8 mouse cellular contexts compared by ENCODE assay signal in the genomic region with DNA sequence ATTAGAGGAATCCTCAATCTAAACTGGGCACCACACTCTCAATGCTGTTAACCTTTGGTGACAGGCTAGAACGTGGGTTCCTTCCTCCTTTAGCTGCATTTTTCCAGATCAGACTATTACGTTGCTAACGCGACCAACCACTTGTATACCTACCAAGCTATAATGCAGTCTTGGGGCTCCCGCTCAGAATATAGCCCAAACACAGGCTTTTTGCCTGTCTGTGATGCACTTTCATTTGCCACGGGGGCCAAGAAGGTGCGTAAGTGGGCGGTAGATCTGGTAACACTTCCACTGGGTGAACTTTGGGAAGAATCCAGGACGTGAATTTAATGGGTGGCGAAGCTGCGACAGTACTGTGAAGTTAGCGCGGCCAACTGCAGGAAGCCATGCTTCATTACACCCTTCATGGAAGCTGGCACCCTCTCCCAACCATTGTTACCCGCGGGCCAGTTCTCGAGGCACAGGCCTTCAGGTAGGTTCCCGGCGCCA. TPM values are rescaled to one million over a fixed set of nuclear protein-coding genes. Genes with fewer than 3 reads are reported as not detected.
DNase-seq lines count a peak whose midpoint lies in the region; ATAC-seq and TF ChIP-seq lines count a peak whose summit lies in the region.

No protein-coding gene starts in this region.

- under 1% methylated on average over 18 of the region's 18 CpGs for WGBS in embryonic facial prominence, embryonic 15.5 days
- under 1% methylated on average over 18 of the region's 18 CpGs for WGBS in heart, embryonic 14.5 days
- 0% methylated on average over 18 of the region's 18 CpGs for WGBS in liver, embryonic 16.5 days (ENCODE audit: insufficient replicate concordance)
- under 1% methylated on average over 18 of the region's 18 CpGs for WGBS in neural tube, embryonic 11.5 days

- dilution Hi-C loops in CH12.LX (cut with MboI; ENCODE audit: extremely low pct_ligation_motif_present, extremely low pct_unique_long_range_greater_than_20kb, low sequenced_read_pairs), result no loop called here

- H3K9me3 ChIP-seq in CH12.LX (replicated peaks; ENCODE audit: low read length), result no peaks in the 10 kb centered on the region
- H3K9me3 ChIP-seq in embryonic facial prominence, embryonic 15.5 days (replicated peaks), result no peaks in the 10 kb centered on the region
- H3K9me3 ChIP-seq in heart, embryonic 14.5 days (ENCODE audit: control insufficient read depth, low read length), result no peaks in the 10 kb centered on the region
- no peaks in the 10 kb centered on the region for H3K9me3 ChIP-seq in liver, embryonic 16.5 days (replicated peaks; ENCODE audit: control insufficient read depth, low read length)
- H3K9me3 ChIP-seq in neural tube, embryonic 11.5 days (ENCODE audit: control insufficient read depth, low read length), result no peaks in the 10 kb centered on the region

- H3K79me2 ChIP-seq in CH12.LX (replicated peaks; ENCODE audit: control insufficient read depth, extremely low read depth, insufficient read depth, poor library complexity, severe bottlenecking), result peaks cover 34% of the 10 kb centered on the region

- H3K4me3 ChIP-seq in CH12.LX (replicated peaks in 1 of 3; ENCODE audit: low read depth in 2 of 3, low read length in 2 of 3, poor library complexity in 1 of 3), result peak overlapping the region; percentile 76 to 98 (median 82)
- peak overlapping the region; percentile 85 for H3K4me3 ChIP-seq in embryonic facial prominence, embryonic 15.5 days (replicated peaks)
- peak overlapping the region; percentile 64 to 92 for H3K4me3 ChIP-seq in heart, embryonic 14.5 days (ENCODE audit: control insufficient read depth in 1 of 2, insufficient read depth in 1 of 2, low read depth in 1 of 2, low read length in 2 of 2)
- peak overlapping the region; percentile 98 for H3K4me3 ChIP-seq in liver, embryonic 16.5 days (ENCODE audit: low read depth, low read length)
- peak overlapping the region; percentile 78 for H3K4me3 ChIP-seq in neural tube, embryonic 11.5 days (ENCODE audit: low read depth, low read length)

- POLR2A ChIA-PET in Patski (lab: Charles Lee), result interaction anchor here (0.8 to 4.4 kb wide), 6 partner anchors 11 to 703 kb away, joined by 3 to 30 read pairs (median 9); partner anchors contain the start of gene Skida1

- H3K36me3 ChIP-seq in CH12.LX (replicated peaks in 1 of 2; ENCODE audit: control insufficient read depth in 1 of 2, insufficient read depth in 1 of 2, low read length in 1 of 2), result peaks cover 4 to 21% of the 10 kb centered on the region in 2 experiments
- H3K36me3 ChIP-seq in embryonic facial prominence, embryonic 15.5 days, result 0 out of 2 replicates have a peak, but pooled peaks cover 2% of the 10 kb centered on the region
- H3K36me3 ChIP-seq in heart, embryonic 14.5 days (ENCODE audit: control insufficient read depth, insufficient read depth, low read length), result peaks cover 14% of the 10 kb centered on the region
- H3K36me3 ChIP-seq in liver, embryonic 16.5 days (ENCODE audit: control insufficient read depth, insufficient read depth), result no peaks in the 10 kb centered on the region; the same call in 1 of the 2 replicates
- no peaks in the 10 kb centered on the region for H3K36me3 ChIP-seq in neural tube, embryonic 11.5 days (ENCODE audit: control insufficient read depth, insufficient read depth, low read length)

- peak overlapping the region; percentile 95 for H3K27ac ChIP-seq in CH12.LX (ENCODE audit: insufficient read depth, low read depth)
- peak overlapping the region; percentile 99 for H3K27ac ChIP-seq in embryonic facial prominence, embryonic 15.5 days (replicated peaks)
- peak overlapping the region; percentile 100 for H3K27ac ChIP-seq in heart, embryonic 14.5 days (replicated peaks in 1 of 2; ENCODE audit: control insufficient read depth in 1 of 2, insufficient read depth in 1 of 2, low read depth in 2 of 2, low read length in 2 of 2)
- peak overlapping the region; percentile 100 for H3K27ac ChIP-seq in liver, embryonic 16.5 days (ENCODE audit: low read length)
- H3K27ac ChIP-seq in neural tube, embryonic 11.5 days (ENCODE audit: low read depth, low read length), result peak overlapping the region; percentile 100

- peak overlapping the region; percentile 37; the same call in 1 of the 2 replicates for H3K4me2 ChIP-seq in CH12.LX (ENCODE audit: insufficient read depth, low read depth, poor library complexity, severe bottlenecking)
- H3K4me2 ChIP-seq in embryonic facial prominence, embryonic 15.5 days (replicated peaks), result peak overlapping the region; percentile 75
- peak overlapping the region; percentile 89 for H3K4me2 ChIP-seq in heart, embryonic 14.5 days (ENCODE audit: low read length)
- H3K4me2 ChIP-seq in liver, embryonic 16.5 days (ENCODE audit: low read depth, low read length), result peak overlapping the region; percentile 77
- H3K4me2 ChIP-seq in neural tube, embryonic 11.5 days (ENCODE audit: low read depth), result peak overlapping the region; percentile 84

- DNase-seq in CH12.LX (ENCODE audit: extremely low read depth), result peak; percentile 64
- DNase-seq in Patski (ENCODE audit: low read depth, low spot score), result no peak
- peak; percentile 69 to 85 for DNase-seq in kidney, postnatal 25 days
- DNase-seq in neural tube, embryonic 11.5 days (ENCODE audit: low spot score), result peak; percentile 69
- DNase-seq in urinary bladder, postnatal 25 days (ENCODE audit: low spot score), result no peak

- no peak for TF ChIP-seq POLR2A in CH12.LX (IDR thresholded peaks at IDR 0.05; ENCODE audit: low read depth, low read length)

- no peak for TF ChIP-seq CTCF in CH12.LX (conservative IDR thresholded peaks at IDR 0.05 in 1 of 2, IDR thresholded peaks at IDR 0.05 in 1 of 2; ENCODE audit: low read depth in 2 of 2, low read length in 2 of 2)
- no peak for TF ChIP-seq CTCF in Patski (IDR thresholded peaks at IDR 0.05)

- no peak for TF ChIP-seq EP300 in CH12.LX (IDR thresholded peaks at IDR 0.05; ENCODE audit: low read length)

- H3K27me3 ChIP-seq in CH12.LX (replicated peaks), result no peaks in the 10 kb centered on the region
- H3K27me3 ChIP-seq in Patski, result no peaks in the 10 kb centered on the region
- H3K27me3 ChIP-seq in embryonic facial prominence, embryonic 15.5 days, result no peaks in the 10 kb centered on the region
- H3K27me3 ChIP-seq in heart, embryonic 14.5 days (ENCODE audit: control insufficient read depth, insufficient read depth, low read length), result no peaks in the 10 kb centered on the region
- H3K27me3 ChIP-seq in liver, embryonic 16.5 days (ENCODE audit: control insufficient read depth, insufficient read depth, low read depth, low read length), result no peaks in the 10 kb centered on the region
- H3K27me3 ChIP-seq in neural tube, embryonic 11.5 days (ENCODE audit: control insufficient read depth, insufficient read depth, low read length), result no peaks in the 10 kb centered on the region

- CTCF ChIA-PET in Patski (lab: Charles Lee), result interaction anchor here (0.9 to 2.4 kb wide), 5 partner anchors 13 to 36 kb away, joined by 3 to 13 read pairs (median 5); partner anchors contain the start of gene Skida1

- peak overlapping the region; percentile 95 for H3K9ac ChIP-seq in CH12.LX (ENCODE audit: insufficient read depth, low read depth)
- peak overlapping the region; percentile 95 for H3K9ac ChIP-seq in embryonic facial prominence, embryonic 15.5 days
- peak overlapping the region; percentile 96 for H3K9ac ChIP-seq in heart, embryonic 14.5 days (ENCODE audit: low read length)
- peak overlapping the region; percentile 99 for H3K9ac ChIP-seq in liver, embryonic 16.5 days (ENCODE audit: low read depth, low read length)
- peak overlapping the region; percentile 99 for H3K9ac ChIP-seq in neural tube, embryonic 11.5 days (ENCODE audit: low read length)

- TF ChIP-seq RAD21 in CH12.LX (IDR thresholded peaks at IDR 0.05; ENCODE audit: low read depth, low read length), result no peak; the same call in 1 of the 2 replicates

- ATAC-seq in Patski, result peak; percentile 47
- peak; percentile 52 for ATAC-seq in embryonic facial prominence, embryonic 15.5 days (ENCODE audit: insufficient number of reproducible peaks, low FRiP score, low TSS enrichment, low read depth)
- peak; percentile 22 for ATAC-seq in heart, embryonic 14.5 days (ENCODE audit: insufficient number of reproducible peaks, insufficient read depth, low FRiP score, low read depth)
- ATAC-seq in liver, embryonic 16.5 days (ENCODE audit: low read depth), result peak; percentile 17
- peak; percentile 48 for ATAC-seq in neural tube, embryonic 11.5 days (ENCODE audit: insufficient read depth, low FRiP score, low TSS enrichment)

- in situ Hi-C loops in CH12.LX (cut with MboI; ENCODE audit: low pct_ligation_motif_present, low pct_unique_long_range_greater_than_20kb, low sequenced_read_pairs) (no loop called here), Patski (cut with MboI; ENCODE audit: low pct_unique_long_range_greater_than_20kb) (no loop called here)

- H3K4me1 ChIP-seq in CH12.LX (ENCODE audit: control insufficient read depth in 1 of 2, insufficient read depth in 2 of 2), result peaks cover 0 to 30% of the 10 kb centered on the region in 2 experiments; a peak in 2 of 4 replicates
- peaks cover 9% of the 10 kb centered on the region; the same call in 1 of the 2 replicates for H3K4me1 ChIP-seq in embryonic facial prominence, embryonic 15.5 days
- H3K4me1 ChIP-seq in heart, embryonic 14.5 days (ENCODE audit: control insufficient read depth in 2 of 2, insufficient read depth in 2 of 2, low read length in 2 of 2), result peaks cover 0 to 17% of the 10 kb centered on the region in 2 experiments; a peak in 2 of 4 replicates
- H3K4me1 ChIP-seq in liver, embryonic 16.5 days (ENCODE audit: control insufficient read depth, low read depth, low read length), result peaks cover 19% of the 10 kb centered on the region
- H3K4me1 ChIP-seq in neural tube, embryonic 11.5 days (ENCODE audit: control insufficient read depth, insufficient read depth, low read length), result peaks cover 14% of the 10 kb centered on the region

RNA-seq across cellular contexts. Expression of gene Mllt10, which starts 8.8 kb away (rescaled TPM):
- total RNA-seq in CH12.LX (2012; rRNA removed) (23.4 and 27.2 TPM in 2 replicates), CH12.LX (2014; rRNA removed) (22.0 and 23.0 TPM in 2 replicates)
- polyA plus RNA-seq in CH12.LX (2012; ENCODE audit: insufficient read length, low read depth) (36.6 and 39.2 TPM in 2 replicates), Patski (2021) (28.5 TPM)
- 65.5 and 70.1 TPM in 2 replicates for polyA plus RNA-seq in embryonic facial prominence, embryonic 15.5 days (2015; fragmentation: Nextera tagmentation; extraction: Ambion mirVana)
- polyA plus RNA-seq in heart, embryonic 14.5 days (2014; fragmentation: Nextera tagmentation; extraction: Ambion mirVana), result 24.4 and 27.1 TPM in 2 replicates
- polyA plus RNA-seq in liver, embryonic 16.5 days (2015; fragmentation: Nextera tagmentation; extraction: Ambion mirVana), result 23.8 and 24.3 TPM in 2 replicates
- 39.4 and 42.6 TPM in 2 replicates for polyA plus RNA-seq in neural tube, embryonic 11.5 days (2014; fragmentation: Nextera tagmentation; extraction: Ambion mirVana)

RNA-seq across cellular contexts. Expression of gene Skida1, which starts 15.0 kb away (rescaled TPM):
- total RNA-seq in CH12.LX (2012; rRNA removed) (0.85 and 1.3 TPM in 2 replicates), CH12.LX (2014; rRNA removed) (0.35 and 0.59 TPM in 2 replicates)
- polyA plus RNA-seq in CH12.LX (2012; ENCODE audit: insufficient read length, low read depth) (0.26 and 0.36 TPM in 2 replicates), Patski (2021) (4.4 TPM)
- 5.7 and 6.1 TPM in 2 replicates for polyA plus RNA-seq in embryonic facial prominence, embryonic 15.5 days (2015; fragmentation: Nextera tagmentation; extraction: Ambion mirVana)
- polyA plus RNA-seq in heart, embryonic 14.5 days (2014; fragmentation: Nextera tagmentation; extraction: Ambion mirVana), result 4.7 and 6.4 TPM in 2 replicates
- polyA plus RNA-seq in liver, embryonic 16.5 days (2015; fragmentation: Nextera tagmentation; extraction: Ambion mirVana), result 0.28 and 0.38 TPM in 2 replicates
- 12.0 and 15.5 TPM in 2 replicates for polyA plus RNA-seq in neural tube, embryonic 11.5 days (2014; fragmentation: Nextera tagmentation; extraction: Ambion mirVana)

RNA-seq across cellular contexts. Expression of gene A930004D18Rik, which starts 26.3 kb away (rescaled TPM):
- 0.67 and 0.72 TPM in 2 replicates for total RNA-seq in CH12.LX (2012; rRNA removed)
- total RNA-seq in CH12.LX (2014; rRNA removed), result 0.15 and 0.22 TPM in 2 replicates
- polyA plus RNA-seq in CH12.LX (2012; ENCODE audit: insufficient read length, low read depth), result 1.7 and 2.0 TPM in 2 replicates
- polyA plus RNA-seq in Patski (2021), result 10.2 TPM
- polyA plus RNA-seq in embryonic facial prominence, embryonic 15.5 days (2015; fragmentation: Nextera tagmentation; extraction: Ambion mirVana), result 13.7 and 13.9 TPM in 2 replicates
- 5.8 and 8.9 TPM in 2 replicates for polyA plus RNA-seq in heart, embryonic 14.5 days (2014; fragmentation: Nextera tagmentation; extraction: Ambion mirVana)
- polyA plus RNA-seq in liver, embryonic 16.5 days (2015; fragmentation: Nextera tagmentation; extraction: Ambion mirVana), result 1.3 and 1.4 TPM in 2 replicates
- 6.9 and 7.6 TPM in 2 replicates for polyA plus RNA-seq in neural tube, embryonic 11.5 days (2014; fragmentation: Nextera tagmentation; extraction: Ambion mirVana)

Comparison
In these comparisons a context has a peak if more than half of its experiments do, and no peak if none do; other contexts are left out.
1. DNase-seq: peak in CH12.LX (single experiment), kidney, postnatal 25 days (2 of 2) and neural tube, embryonic 11.5 days (single experiment); none in Patski (single experiment) and urinary bladder, postnatal 25 days (single experiment).
2. H3K4me2 ChIP-seq: peak in every context shown above with its lines; median percentile 89 in heart, embryonic 14.5 days; 84 in neural tube, embryonic 11.5 days; 77 in liver, embryonic 16.5 days; 75 in embryonic facial prominence, embryonic 15.5 days; 37 in CH12.LX.
3. Peak in every context shown above with its lines, with median percentiles within 50 percentile points of each other: H3K27ac ChIP-seq, H3K4me3 ChIP-seq, H3K9ac ChIP-seq and ATAC-seq.